Mouse (Mus musculus): Measurements from ENCODE around the gene Nudt15.

- TF ChIP-seq CTCF (IDR thresholded peaks at IDR 0.05; ENCODE audit: low read depth, low read length) (no peak), POLR2A (IDR thresholded peaks at IDR 0.05; ENCODE audit: borderline replicate concordance, low read depth, low read length) (no peak)
These were observed 44.7 kb downstream of the Nudt15 start for GRCm38 (mm10) chr14:73503237-73503933.
